In the genomic region with DNA sequence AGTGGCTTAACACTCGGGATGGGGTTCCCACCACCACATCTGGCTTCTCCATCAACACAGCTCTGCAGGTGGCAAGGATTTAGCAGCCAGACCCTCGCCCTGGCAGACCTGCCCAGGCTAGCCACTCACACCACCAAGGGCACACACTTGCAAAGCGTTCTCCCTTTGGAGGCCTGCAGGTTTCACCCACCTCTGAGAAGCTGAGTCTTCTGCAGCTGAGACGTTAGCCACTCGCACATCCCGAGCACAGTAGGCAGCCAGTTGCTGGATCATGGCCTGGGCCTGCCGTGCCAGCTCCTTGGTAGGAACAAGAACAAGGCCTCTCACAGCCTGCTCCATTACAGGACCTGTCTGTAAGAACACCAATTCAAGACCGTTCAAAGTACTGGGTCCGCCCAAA, we compare ENCODE assay signal across 9 mouse cellular contexts. TPM values are rescaled to one million over a fixed set of nuclear protein-coding genes. Genes with fewer than 3 reads are reported as not detected.
DNase-seq lines count a peak whose midpoint lies in the region; ATAC-seq and TF ChIP-seq lines count a peak whose summit lies in the region.
"Had no signal": no experiment of that assay in that cellular context is flagged by ENCODE, and none has a peak within 500 bp of the region (broad histone marks: within the 10 kb centered on the region; RNA-seq: fewer than 3 reads in every experiment).

No protein-coding gene starts in this region.

- peak overlapping the region; percentile 89 for H3K4me3 ChIP-seq in liver, adult 2 months (ENCODE audit: insufficient read depth, low read depth, low read length)
- peak overlapping the region; percentile 68 for H3K4me3 ChIP-seq in embryonic facial prominence, embryonic 14.5 days (ENCODE audit: low read depth, low read length)
- H3K4me3 ChIP-seq in intestine, embryonic 15.5 days (replicated peaks) = peak overlapping the region; percentile 80
- H3K4me3 ChIP-seq in neural tube, embryonic 12.5 days = peak overlapping the region; percentile 90

- TF ChIP-seq POLR2A in liver, adult 2 months (IDR thresholded peaks at IDR 0.05; ENCODE audit: extremely low read depth, insufficient read depth, low read length) = no peak

- peaks cover 14% of the 10 kb centered on the region for H3K36me3 ChIP-seq in liver, adult 2 months (ENCODE audit: control insufficient read depth, insufficient read depth, low read length)
- H3K36me3 ChIP-seq in embryonic facial prominence, embryonic 14.5 days (ENCODE audit: control insufficient read depth, insufficient read depth, low read length) = peaks cover 70% of the 10 kb centered on the region
- peaks cover 45% of the 10 kb centered on the region for H3K36me3 ChIP-seq in intestine, embryonic 15.5 days
- peaks cover 60% of the 10 kb centered on the region for H3K36me3 ChIP-seq in neural tube, embryonic 12.5 days

- H3K4me2 ChIP-seq in embryonic facial prominence, embryonic 14.5 days (ENCODE audit: low read depth, low read length) = peak overlapping the region; percentile 90
- H3K4me2 ChIP-seq in intestine, embryonic 15.5 days (replicated peaks) = peak overlapping the region; percentile 66
- peak overlapping the region; percentile 77 for H3K4me2 ChIP-seq in neural tube, embryonic 12.5 days (replicated peaks)

- H3K27ac ChIP-seq in liver, adult 2 months (replicated peaks; ENCODE audit: insufficient read depth, low read depth, low read length) = no peak overlapping the region
- no peak overlapping the region for H3K27ac ChIP-seq in embryonic facial prominence, embryonic 14.5 days (replicated peaks; ENCODE audit: low read depth, low read length)
- no peak overlapping the region for H3K27ac ChIP-seq in intestine, embryonic 15.5 days
- H3K27ac ChIP-seq in neural tube, embryonic 12.5 days = no peak overlapping the region

- TF ChIP-seq CTCF in liver, adult 2 months (IDR thresholded peaks at IDR 0.05; ENCODE audit: low read depth, low read length) = no peak

- intact Hi-C loops in gastrocnemius, postnatal 14 days (cut with DNase I; ENCODE audit: low total_unique reads) = no loop called here

- 67% methylated on average over 9 of the region's 9 CpGs for WGBS in liver, adult 2 months
- 63% methylated on average over 9 of the region's 9 CpGs for WGBS in embryonic facial prominence, embryonic 14.5 days
- 65% methylated on average over 9 of the region's 9 CpGs for WGBS in intestine, embryonic 15.5 days
- WGBS in neural tube, embryonic 12.5 days = 71% methylated on average over 9 of the region's 9 CpGs

- H3K79me2 ChIP-seq in liver, adult 2 months (ENCODE audit: control insufficient read depth, insufficient read depth, low read length) = peaks cover 10% of the 10 kb centered on the region; the same call in 1 of the 2 replicates

- H3K9ac ChIP-seq in liver, adult 2 months (ENCODE audit: low read depth, low read length) = peak overlapping the region; percentile 91
- peak overlapping the region; percentile 77 for H3K9ac ChIP-seq in embryonic facial prominence, embryonic 14.5 days (ENCODE audit: low read depth, low read length)
- peak overlapping the region; percentile 83 for H3K9ac ChIP-seq in intestine, embryonic 15.5 days
- peak overlapping the region; percentile 82 for H3K9ac ChIP-seq in neural tube, embryonic 12.5 days

- peaks cover 7% of the 10 kb centered on the region for H3K4me1 ChIP-seq in liver, adult 2 months (ENCODE audit: control insufficient read depth, insufficient read depth, low read length)
- peaks cover 5% of the 10 kb centered on the region for H3K4me1 ChIP-seq in embryonic facial prominence, embryonic 14.5 days (ENCODE audit: control insufficient read depth, insufficient read depth, low read length)
- peaks cover 8% of the 10 kb centered on the region for H3K4me1 ChIP-seq in intestine, embryonic 15.5 days (replicated peaks)
- peaks cover 11% of the 10 kb centered on the region for H3K4me1 ChIP-seq in neural tube, embryonic 12.5 days

- ATAC-seq in embryonic facial prominence, embryonic 14.5 days (ENCODE audit: low read depth) = no peak
- no peak for ATAC-seq in intestine, embryonic 15.5 days
- ATAC-seq in neural tube, embryonic 12.5 days (ENCODE audit: low FRiP score, low read depth) = no peak
- no peak for ATAC-seq in inflammation-experienced regulatory T-cells, adult 6 months

- H3K27me3 ChIP-seq in liver, adult 2 months (ENCODE audit: control insufficient read depth, insufficient read depth, low read length) = no peaks in the 10 kb centered on the region
- H3K27me3 ChIP-seq in embryonic facial prominence, embryonic 14.5 days (replicated peaks; ENCODE audit: control insufficient read depth, insufficient read depth, low read length) = no peaks in the 10 kb centered on the region
- H3K27me3 ChIP-seq in intestine, embryonic 15.5 days (replicated peaks) = no peaks in the 10 kb centered on the region
- H3K27me3 ChIP-seq in neural tube, embryonic 12.5 days (replicated peaks) = no peaks in the 10 kb centered on the region

- no peak for DNase-seq in liver, adult 2 months (ENCODE audit: extremely low read depth, low read depth, low spot score)
- DNase-seq in liver = no peak
- no peak for DNase-seq in embryonic facial prominence, embryonic 14.5 days (ENCODE audit: low spot score)
- DNase-seq in layer of hippocampus, adult 9-11 months = no peak
- no peak for DNase-seq in gastrocnemius, postnatal 14 days

- no peaks in the 10 kb centered on the region for H3K9me3 ChIP-seq in embryonic facial prominence, embryonic 14.5 days (ENCODE audit: control insufficient read depth, low read length)
- no peaks in the 10 kb centered on the region for H3K9me3 ChIP-seq in intestine, embryonic 15.5 days
- no peaks in the 10 kb centered on the region for H3K9me3 ChIP-seq in neural tube, embryonic 12.5 days

RNA-seq across cellular contexts. Expression of gene Ddx56, which starts 1.0 kb away (rescaled TPM):
- 28.5 and 31.8 TPM in 2 replicates for total RNA-seq in liver, adult 2 months (2014; rRNA removed)
- 19.2 and 30.0 TPM in 2 replicates for polyA plus RNA-seq in liver, adult 2 months (2012; rRNA removed)
- 79.6 and 89.9 TPM in 2 replicates for polyA plus RNA-seq in embryonic facial prominence, embryonic 14.5 days (2014; fragmentation: Nextera tagmentation; extraction: Ambion mirVana)
- 100 and 106 TPM in 2 replicates for polyA plus RNA-seq in intestine, embryonic 15.5 days (2015; fragmentation: Nextera tagmentation; extraction: Ambion mirVana)
- 85.3 and 86.0 TPM in 2 replicates for polyA plus RNA-seq in neural tube, embryonic 12.5 days (2016; fragmentation: Nextera tagmentation; extraction: Ambion mirVana)
- 10 to 100 TPM; 26.8 to 31.4 TPM for total RNA-seq in gastrocnemius, postnatal 14 days (2021)
- polyA plus RNA-seq in inflammation-experienced regulatory T-cells, adult 6 months (2017; shearing (Covaris generic)) = 100 to 1,000 TPM in 1 of 3 experiments, 10 to 100 TPM in 2; 58.0 to 107 (median 96.8) TPM

RNA-seq across cellular contexts. Expression of gene Tmed4, which starts 8.0 kb away (rescaled TPM):
- total RNA-seq in liver, adult 2 months (2014; rRNA removed) = 42.2 and 43.1 TPM in 2 replicates
- 80.1 and 83.2 TPM in 2 replicates for polyA plus RNA-seq in liver, adult 2 months (2012; rRNA removed)
- polyA plus RNA-seq in embryonic facial prominence, embryonic 14.5 days (2014; fragmentation: Nextera tagmentation; extraction: Ambion mirVana) = 109 and 117 TPM in 2 replicates
- 129 and 137 TPM in 2 replicates for polyA plus RNA-seq in intestine, embryonic 15.5 days (2015; fragmentation: Nextera tagmentation; extraction: Ambion mirVana)
- polyA plus RNA-seq in neural tube, embryonic 12.5 days (2016; fragmentation: Nextera tagmentation; extraction: Ambion mirVana) = 145 and 150 TPM in 2 replicates
- 10 to 100 TPM; 56.3 to 62.4 TPM for total RNA-seq in gastrocnemius, postnatal 14 days (2021)
- polyA plus RNA-seq in inflammation-experienced regulatory T-cells, adult 6 months (2017; shearing (Covaris generic)) = 10 to 100 TPM; 53.4 to 93.7 (median 81.4) TPM

RNA-seq across cellular contexts. Expression of gene Ogdh, which starts 24.8 kb away (rescaled TPM):
- 69.9 and 106 TPM in 2 replicates for total RNA-seq in liver, adult 2 months (2014; rRNA removed)
- polyA plus RNA-seq in liver, adult 2 months (2012; rRNA removed) = 71.1 and 85.2 TPM in 2 replicates
- 92.5 and 93.8 TPM in 2 replicates for polyA plus RNA-seq in embryonic facial prominence, embryonic 14.5 days (2014; fragmentation: Nextera tagmentation; extraction: Ambion mirVana)
- polyA plus RNA-seq in intestine, embryonic 15.5 days (2015; fragmentation: Nextera tagmentation; extraction: Ambion mirVana) = 134 and 144 TPM in 2 replicates
- 93.8 and 103 TPM in 2 replicates for polyA plus RNA-seq in neural tube, embryonic 12.5 days (2016; fragmentation: Nextera tagmentation; extraction: Ambion mirVana)
- total RNA-seq in gastrocnemius, postnatal 14 days (2021) = 100 to 1,000 TPM; 497 to 603 TPM
- 100 to 1,000 TPM; 132 to 161 (median 134) TPM for polyA plus RNA-seq in inflammation-experienced regulatory T-cells, adult 6 months (2017; shearing (Covaris generic))

RNA-seq across cellular contexts. Expression of gene Npc1l1, which starts 36.7 kb away (rescaled TPM):
- total RNA-seq in liver, adult 2 months (2014; rRNA removed) = not detected in 2 replicates
- 0.05 TPM in 1 of 2 replicates, not detected in the other for polyA plus RNA-seq in liver, adult 2 months (2012; rRNA removed)
- polyA plus RNA-seq in embryonic facial prominence, embryonic 14.5 days (2014; fragmentation: Nextera tagmentation; extraction: Ambion mirVana) = 0.04 TPM in 1 of 2 replicates, not detected in the other
- 10.3 and 13.8 TPM in 2 replicates for polyA plus RNA-seq in intestine, embryonic 15.5 days (2015; fragmentation: Nextera tagmentation; extraction: Ambion mirVana)
- not detected in 2 replicates for polyA plus RNA-seq in neural tube, embryonic 12.5 days (2016; fragmentation: Nextera tagmentation; extraction: Ambion mirVana)
- under 1 TPM; 0.06 to 0.13 TPM for total RNA-seq in gastrocnemius, postnatal 14 days (2021)
- not detected for polyA plus RNA-seq in inflammation-experienced regulatory T-cells, adult 6 months (2017; shearing (Covaris generic))
- total RNA-seq: hematopoietic stem cell, adult 5-6 weeks had no signal
